Mouse (Mus musculus): ENCODE results near the gene Bcl9l.
A peak's percentile ranks its signal among the peaks of the same experiment; 100 is the strongest.

Gene Bcl9l

DNA sequence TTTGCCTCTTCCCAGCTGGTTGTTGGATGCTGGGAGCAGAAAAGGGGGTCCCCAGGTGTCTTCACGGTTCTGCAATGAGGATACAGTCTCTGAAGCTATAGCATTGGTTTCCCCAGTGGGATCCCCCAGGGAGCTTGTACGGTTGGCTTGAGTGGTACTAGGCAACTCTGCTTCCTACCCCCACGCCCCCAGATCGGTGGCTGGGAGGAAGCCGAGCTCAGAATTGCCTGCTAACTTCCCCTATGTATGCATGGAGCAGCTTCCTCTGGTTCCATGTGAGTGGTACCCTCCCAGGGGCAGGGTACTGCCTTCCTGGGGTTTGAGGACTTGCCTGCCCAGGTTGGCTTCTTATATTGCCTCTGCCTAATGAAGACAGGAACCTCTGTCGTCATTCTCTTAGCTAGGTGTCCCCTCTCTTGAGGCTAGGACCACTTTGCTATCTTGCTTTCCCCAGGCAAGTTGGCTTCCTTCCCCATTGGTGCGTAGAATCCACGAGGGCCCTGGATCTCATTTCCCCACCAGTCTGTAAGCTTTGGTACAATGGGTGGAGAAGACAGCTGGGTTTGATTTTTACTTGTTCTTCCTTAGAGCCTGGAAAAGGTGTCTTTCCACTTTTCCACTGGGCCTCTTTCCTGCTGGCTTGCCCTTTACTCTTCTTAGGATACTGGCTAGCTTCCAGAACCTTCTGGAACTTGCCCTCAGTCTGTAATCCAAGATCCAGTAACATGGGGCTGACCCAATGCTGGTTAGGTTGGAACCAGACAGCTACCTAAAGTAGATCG, 29.5 kb downstream of the Bcl9l start:
- no peak for DNase-seq (ENCODE audit: low read depth, low spot score)

DNA sequence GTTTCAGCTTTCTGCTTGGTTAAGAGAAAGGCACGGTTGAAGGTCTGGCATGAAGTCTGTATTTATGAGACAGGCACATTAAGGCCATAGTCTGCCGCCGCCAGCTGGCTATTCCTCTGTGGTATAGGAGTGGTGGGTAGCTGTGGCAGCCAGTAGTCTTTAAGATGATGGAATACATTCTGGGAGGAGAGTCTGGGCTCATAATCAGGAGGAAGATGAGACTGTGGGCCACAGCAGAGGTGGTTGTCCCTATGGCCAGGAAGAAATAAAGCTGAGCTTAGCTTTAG, 30.0 kb downstream of the Bcl9l start:
- DNase-seq (ENCODE audit: low read depth, low spot score): no peak

DNA sequence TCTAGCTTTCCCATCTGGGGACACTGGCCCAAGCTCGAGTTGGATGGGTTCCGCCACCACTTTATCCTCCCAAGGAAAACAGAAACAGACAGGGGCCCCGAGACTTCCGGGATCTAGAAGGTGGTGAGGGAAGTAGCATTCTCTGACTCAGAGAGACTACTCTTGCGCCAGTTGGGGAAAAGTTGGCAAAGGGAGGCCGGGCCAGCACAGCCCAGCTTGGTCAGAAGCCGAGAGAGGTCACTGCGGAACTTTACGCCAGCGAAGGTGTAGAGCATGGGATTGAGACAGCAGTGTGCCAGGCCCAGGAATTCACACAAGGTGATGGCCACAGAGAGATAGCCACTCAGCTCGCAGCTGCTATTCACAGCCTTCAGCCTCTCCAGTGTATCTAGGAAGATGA, 30.5 kb downstream of the Bcl9l start:
- DNase-seq (ENCODE audit: low read depth, low spot score): no peak

DNA sequence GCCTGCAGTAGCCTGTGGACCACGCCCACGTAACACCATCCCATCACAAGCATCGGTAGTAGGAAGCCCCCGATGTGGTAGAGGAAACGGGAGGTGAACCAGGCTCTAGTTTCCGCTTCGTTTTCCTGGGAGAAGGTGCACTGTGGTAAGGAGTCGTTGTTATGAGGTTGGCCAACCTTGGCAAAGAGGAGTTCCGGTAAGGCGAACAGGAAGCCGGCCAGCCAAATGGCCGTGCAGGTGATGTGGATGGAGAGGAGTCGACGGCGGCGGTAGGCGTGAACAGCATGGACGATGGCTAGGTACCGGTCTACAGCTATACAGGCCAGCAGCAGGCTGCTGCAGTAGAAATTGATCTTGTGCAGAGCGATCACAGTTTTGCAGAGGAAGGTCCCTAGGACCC, 31.0 kb downstream of the Bcl9l start:
- DNase-seq (ENCODE audit: low read depth, low spot score): no peak

GRCm38 (mm10) chr9:44514147-44514546, 31.5 kb downstream of the Bcl9l start:
- DNase-seq (ENCODE audit: low read depth, low spot score): no peak

DNA sequence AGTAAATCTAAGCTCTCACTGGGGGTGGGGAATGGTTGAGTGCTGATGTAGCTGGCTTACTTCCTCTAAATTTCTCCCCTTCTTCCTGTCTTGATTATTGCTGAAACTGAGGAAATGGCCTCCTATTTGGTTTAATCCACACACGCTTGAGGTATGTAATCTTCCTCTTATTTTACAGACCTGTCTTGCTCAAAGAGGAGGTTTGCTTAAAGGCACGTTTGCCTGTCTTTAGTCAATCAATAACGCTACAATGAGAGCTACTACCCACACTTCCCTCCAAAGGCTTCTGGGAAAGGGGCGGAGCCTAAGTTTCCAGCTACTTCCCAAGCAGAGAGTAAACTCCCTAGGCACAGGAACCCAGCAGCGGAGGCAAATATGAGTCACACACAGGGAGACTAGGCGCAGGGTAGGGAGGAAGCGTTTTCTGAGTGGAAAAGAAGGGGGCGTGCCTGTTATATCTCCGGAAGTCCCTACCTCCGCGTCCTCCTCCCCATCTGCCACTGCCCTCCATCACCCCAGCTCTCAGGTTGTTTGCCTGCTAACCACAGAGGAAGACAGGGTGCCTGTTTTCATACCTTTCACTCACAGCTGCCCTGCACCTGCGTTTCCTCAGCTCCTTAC, 32.6 kb downstream of the Bcl9l start:
- peak; percentile 96 for DNase-seq (ENCODE audit: low read depth, low spot score)

DNA sequence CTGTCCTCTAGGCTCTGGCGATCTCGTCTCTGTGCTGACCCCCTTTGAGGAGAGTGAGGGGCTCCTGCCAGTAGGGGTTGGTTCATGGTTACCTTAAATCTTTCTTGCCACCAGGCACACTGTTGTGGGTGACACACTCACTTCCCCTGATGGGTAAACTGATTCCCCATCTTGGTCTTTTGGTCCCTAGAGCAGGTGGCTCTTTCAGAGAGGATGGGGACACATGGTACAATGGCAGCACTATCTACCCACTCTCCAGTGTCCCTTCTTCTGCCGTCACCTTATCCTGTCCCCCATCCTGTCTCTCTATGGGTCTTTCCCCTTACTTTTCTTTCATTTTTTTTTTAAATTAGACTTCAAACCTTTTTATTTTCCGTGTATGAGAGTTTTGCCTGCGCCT, 33.3 kb downstream of the Bcl9l start:
- no peak for DNase-seq (ENCODE audit: low read depth, low spot score)

DNA sequence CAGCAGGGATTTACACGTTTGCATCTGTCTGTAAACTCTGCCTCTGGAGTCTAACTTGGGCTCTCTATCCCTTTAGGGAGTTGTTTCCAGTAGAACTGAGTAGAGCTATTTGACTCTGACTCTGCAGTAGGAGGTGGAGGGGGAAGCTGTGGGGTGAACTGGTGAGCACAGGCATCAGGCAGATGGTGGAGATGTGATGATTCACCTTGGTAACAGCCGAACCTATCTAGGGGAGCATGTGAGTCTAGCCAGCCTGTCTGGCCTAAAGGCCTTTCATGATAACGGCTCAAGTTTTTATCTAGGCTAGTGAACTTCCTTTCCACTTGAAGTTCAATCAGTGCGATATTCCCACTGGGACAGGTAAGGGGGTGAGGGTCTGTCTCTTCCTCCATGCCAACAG, 34.7 kb downstream of the Bcl9l start:
- DNase-seq (ENCODE audit: low read depth, low spot score): no peak

DNA sequence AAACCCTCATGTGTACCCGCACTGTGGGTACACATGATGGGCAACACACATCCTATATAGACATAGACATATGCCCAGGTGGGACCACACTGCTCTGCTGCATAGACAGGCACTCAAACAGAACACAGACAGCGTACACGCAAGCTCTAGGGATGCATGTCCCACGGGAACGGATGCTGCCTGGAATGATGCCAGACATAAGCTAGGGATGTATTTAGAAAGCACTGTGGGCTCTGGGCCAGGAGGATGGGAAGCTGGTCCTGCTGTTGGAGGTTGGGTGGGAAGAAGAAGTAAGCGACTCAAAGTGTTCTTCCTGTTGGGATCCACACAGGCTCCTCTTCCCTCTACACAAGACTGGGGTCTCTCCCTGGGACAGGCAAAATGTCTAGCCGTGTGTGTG, 35.4 kb downstream of the Bcl9l start:
- DNase-seq (ENCODE audit: low read depth, low spot score): no peak

DNA sequence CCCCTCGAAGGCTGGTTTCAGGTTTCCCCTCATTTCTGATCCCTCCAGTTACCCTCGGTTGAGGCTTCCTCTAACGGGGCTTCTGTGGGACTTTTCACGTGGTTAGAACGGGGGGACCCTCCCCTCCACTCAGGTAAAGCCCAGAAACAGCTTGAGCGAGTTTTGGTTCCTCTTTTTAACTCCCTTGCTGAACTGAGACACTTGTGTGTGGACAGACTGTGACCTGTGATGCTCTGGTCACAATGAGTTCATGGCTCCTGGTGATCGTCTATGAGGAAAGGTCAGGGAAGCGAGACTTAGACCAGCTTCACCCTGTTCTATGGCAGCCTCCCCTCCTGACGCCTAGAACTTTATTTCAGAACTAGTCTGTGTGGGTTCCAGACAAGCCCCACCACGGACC, 39.3 kb downstream of the Bcl9l start:
- no peak for DNase-seq (ENCODE audit: low read depth, low spot score)

GRCm38 (mm10) chr9:44523686-44524085, 41.1 kb downstream of the Bcl9l start:
- no peak for DNase-seq (ENCODE audit: low read depth, low spot score)

GRCm38 (mm10) chr9:44524235-44524826, 41.7 kb downstream of the Bcl9l start:
- no peak for DNase-seq (ENCODE audit: low read depth, low spot score)

GRCm38 (mm10) chr9:44525001-44525400, 42.4 kb downstream of the Bcl9l start:
- no peak for DNase-seq (ENCODE audit: low read depth, low spot score)

- no peak for DNase-seq (ENCODE audit: low read depth, low spot score)
Observed at GRCm38 (mm10) chr9:44525589-44525988, 43.0 kb downstream of the Bcl9l start.

GRCm38 (mm10) chr9:44526337-44527112, 43.9 kb downstream of the Bcl9l start:
- DNase-seq (ENCODE audit: low read depth, low spot score): no peak

GRCm38 (mm10) chr9:44528340-44528739, 45.7 kb downstream of the Bcl9l start:
- DNase-seq (ENCODE audit: low read depth, low spot score): no peak

- no peak for DNase-seq (ENCODE audit: low read depth, low spot score)
Observed at GRCm38 (mm10) chr9:44532991-44533580, 50.5 kb downstream of the Bcl9l start.

GRCm38 (mm10) chr9:44537625-44538301, 55.1 kb downstream of the Bcl9l start:
- DNase-seq (ENCODE audit: low read depth, low spot score): no peak

DNA sequence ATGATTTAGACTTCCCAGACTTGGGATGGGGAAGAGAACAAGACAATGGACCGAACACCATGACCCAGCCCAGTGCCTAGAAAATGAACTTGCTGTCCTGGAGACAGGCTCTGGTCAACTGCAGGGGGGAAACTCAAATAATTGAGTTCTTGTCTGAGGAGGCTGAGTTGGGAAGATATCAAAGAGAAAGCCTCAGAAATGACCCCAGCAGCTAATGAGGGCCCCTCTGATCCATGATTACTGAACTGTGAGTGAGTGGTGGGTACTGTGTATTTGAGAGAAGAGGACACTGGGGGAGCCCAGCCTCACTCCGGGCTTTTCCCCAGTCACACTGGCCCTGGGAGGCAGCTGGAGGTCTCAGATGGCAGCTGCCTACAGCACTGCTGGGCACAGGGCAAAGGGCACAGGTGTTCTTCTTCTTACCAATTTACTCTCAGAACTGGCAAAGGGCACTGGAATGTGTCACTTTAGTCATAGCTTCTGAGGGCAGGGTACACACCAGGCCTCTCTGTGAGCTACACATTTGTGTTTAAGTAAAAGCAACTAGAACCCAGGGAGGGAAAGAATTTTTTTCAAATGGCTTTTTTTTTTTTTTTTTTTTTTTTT, 57.3 kb downstream of the Bcl9l start:
- no peak for DNase-seq (ENCODE audit: low read depth, low spot score)

- no peak for DNase-seq (ENCODE audit: low read depth, low spot score)
Observed at GRCm38 (mm10) chr9:44540676-44541075, 58.1 kb downstream of the Bcl9l start.

GRCm38 (mm10) chr9:44542364-44542763, 59.7 kb downstream of the Bcl9l start:
- no peak for DNase-seq (ENCODE audit: low read depth, low spot score)
